Mouse (Mus musculus) urinary bladder, postnatal 36 days (tissue): ENCODE measurements around the gene P2rx6.
"Not testable (repeated sequence)": the region's sequence is repeated elsewhere in the genome, so short reads cannot be mapped to it uniquely, and the experiment has no call there.

Experiments
- DNase-seq, 2 experiments: peaks; one replicate each; pipeline ENCODE4 v3.0.0; 2022; ENCODE audit warnings: low spot score in 2 of 2, mixed read lengths in 1 of 2

Gene P2rx6

GRCm38 (mm10) chr16:17561128-17561750 lies 446 bp upstream of the P2rx6 start, which contains the start of gene Lrrc74b:
Lrrc74b (minus strand) TSS chr16:17561247.
- DNase-seq: peak; percentile 57 to 71

DNA sequence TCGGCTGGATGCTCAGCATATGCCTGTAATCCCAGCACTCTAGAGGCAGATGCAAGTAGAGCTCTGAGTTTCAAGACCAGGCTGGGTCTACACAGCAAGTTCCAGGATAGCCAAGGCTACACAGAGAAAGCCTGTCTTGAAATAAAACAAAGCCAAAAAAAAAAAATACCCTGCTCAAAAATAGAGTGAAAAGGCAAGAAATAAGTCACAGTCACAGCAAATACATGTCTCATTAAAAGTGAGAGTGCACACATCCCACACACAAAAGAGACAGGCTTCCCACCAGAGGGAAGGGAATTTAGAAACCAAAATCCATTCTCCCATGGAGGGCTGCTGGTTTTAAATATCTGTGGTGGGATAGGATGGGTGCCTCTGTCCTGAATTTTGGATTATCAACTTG lies 1.9 kb downstream of the P2rx6 start:
- no peak for DNase-seq

DNA sequence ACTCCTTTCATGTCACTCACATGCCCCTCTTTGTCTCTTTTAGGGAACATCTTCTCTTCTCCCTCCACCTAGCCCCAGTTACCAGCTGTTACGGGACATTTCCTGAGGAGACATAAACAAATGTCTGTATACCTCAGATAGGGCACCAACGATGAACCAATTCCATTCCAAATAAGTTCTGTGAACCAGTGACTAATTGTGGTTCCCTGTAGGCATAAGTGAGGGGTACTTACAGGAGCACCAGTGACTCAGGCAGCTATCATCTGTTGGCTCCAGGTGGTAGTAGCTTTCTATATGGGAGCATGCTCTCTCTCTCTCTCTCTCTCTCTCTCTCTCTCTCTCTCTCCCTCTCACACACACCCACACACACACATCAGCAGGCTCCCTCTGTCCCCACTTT lies 2.5 kb downstream of the P2rx6 start:
- DNase-seq: no peak

GRCm38 (mm10) chr16:17564771-17565170 lies 3.1 kb downstream of the P2rx6 start:
- DNase-seq: no peak

DNA sequence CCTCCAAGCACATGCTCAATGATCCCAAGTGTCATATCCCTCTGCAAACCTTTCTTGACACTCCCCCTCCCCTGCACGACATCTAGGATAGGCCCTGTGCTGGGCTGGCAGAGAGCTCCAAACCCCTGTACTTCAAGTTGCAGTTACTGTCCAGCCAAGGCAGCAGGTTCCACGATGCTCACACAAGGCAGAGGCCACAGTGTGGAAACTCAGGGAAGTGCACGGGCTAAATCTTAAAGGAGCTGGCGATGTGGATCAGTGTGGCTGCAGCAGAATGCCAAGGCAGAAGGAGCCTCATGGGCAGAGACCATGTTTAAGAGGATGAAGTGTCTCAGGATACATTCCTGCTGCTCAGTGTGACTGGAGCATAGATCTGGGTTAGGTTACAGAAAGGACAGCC lies 4.5 kb downstream of the P2rx6 start:
- no peak for DNase-seq

- peak; percentile 55 to 76 for DNase-seq
Observed at GRCm38 (mm10) chr16:17575870-17576824, 14.5 kb downstream of the P2rx6 start.

DNA sequence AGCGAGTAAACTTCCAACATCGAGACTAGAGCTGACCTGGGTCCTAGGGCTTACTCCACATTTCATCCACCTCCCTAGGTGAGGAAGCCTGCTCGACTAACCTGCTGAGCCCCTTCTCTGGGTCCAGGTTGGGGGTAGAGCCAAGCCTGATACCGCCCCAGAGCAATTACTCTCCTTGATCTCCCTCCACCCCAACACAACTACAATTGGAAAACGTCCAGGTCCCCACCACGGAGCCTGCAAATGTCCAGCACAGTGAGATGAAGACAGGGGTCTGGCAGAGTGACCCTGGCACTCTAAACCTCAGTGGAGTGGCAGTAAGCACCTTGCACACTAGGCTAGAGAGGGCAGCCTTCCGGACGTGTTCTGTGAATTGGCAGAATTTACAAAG lies 15.1 kb downstream of the P2rx6 start:
- DNase-seq: no peak

DNA sequence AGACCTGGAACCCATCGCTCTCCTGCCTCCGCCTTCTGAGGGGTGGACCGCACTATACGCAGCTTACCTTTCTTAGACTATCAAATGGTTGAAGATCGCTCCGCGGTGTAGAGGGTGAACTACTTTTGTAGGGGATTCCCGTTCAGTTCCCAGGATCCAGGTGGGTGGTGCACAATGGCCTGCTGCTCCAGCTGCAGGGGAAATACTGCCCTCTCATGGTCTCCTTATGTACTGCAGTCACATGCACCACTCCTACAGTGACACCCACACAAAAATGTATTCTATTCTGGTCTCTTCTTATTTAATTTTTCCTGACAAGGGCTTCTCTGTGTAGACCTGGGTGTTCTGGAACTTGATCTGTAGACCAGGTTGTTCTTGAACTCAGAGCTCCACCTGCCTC lies 21.4 kb downstream of the P2rx6 start, which contains the start of gene Slc7a4:
Gene Slc7a4 (minus strand): TSS at position 151 of the 400 bp plus-strand sequence.
- no peak for DNase-seq

GRCm38 (mm10) chr16:17584555-17584954 lies 22.9 kb downstream of the P2rx6 start:
- no peak for DNase-seq

DNA sequence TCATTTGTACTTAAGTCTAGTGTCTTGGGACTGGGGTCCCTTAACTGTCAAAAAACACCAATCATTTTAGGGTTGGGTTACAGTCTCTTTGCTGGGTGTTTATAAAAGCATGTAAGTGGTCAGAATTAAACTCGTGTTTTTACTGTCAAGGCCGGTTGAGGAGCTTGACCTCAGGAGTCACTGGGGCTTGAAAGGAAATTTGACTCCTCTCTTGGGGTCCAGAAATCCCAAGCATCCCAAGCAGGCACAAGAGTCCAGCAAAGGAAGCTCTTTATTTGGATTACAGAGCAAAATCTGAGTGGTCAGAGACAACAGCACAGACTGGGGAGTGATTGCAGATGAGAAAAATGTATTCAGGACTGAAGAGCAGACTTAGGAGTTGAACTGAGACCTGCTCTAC lies 29.0 kb downstream of the P2rx6 start:
- no peak for DNase-seq

- no peak for DNase-seq
Observed at GRCm38 (mm10) chr16:17600944-17601562, 39.4 kb downstream of the P2rx6 start.

DNA sequence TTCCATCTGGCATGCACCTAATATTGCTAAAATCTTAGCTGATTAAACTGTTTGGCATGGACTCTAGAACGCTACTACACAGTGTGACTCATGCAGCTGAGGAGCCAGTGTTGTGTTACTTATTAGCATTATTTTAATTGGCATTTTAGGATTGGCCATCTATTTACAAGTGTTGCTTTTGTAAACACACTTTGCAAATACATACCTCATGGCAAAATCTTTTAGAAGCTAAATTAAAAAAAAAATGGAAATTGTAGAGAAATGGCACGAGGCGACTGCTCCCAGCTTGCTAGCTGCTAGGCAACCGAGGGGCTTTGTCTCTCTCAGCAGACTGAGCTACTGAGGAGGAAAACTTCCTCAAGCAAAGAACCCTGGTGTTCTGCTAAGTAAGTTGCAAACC lies 43.3 kb downstream of the P2rx6 start:
- DNase-seq: no peak

DNA sequence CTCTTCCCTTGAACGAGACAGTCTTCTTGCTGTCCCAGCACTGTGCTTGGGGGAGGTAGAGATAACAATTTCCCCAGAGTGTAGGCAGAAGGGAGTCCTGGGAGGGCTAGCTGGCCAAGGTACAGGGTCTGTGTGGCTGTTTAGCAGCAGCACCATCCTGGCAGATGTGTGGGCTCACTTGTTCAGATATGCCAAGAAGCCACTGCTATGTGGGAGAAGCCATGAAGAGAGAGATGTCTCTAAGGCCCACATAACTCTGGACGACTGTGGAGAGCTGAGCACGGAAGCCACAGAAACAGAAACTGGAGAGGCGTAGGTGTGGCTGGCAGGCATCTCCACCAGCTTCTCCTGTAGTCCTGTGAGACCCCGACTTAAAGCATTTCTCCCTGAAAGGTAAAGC lies 44.0 kb downstream of the P2rx6 start:
- no peak for DNase-seq

- no peak for DNase-seq
Observed at GRCm38 (mm10) chr16:17611383-17611782, 49.7 kb downstream of the P2rx6 start.

DNA sequence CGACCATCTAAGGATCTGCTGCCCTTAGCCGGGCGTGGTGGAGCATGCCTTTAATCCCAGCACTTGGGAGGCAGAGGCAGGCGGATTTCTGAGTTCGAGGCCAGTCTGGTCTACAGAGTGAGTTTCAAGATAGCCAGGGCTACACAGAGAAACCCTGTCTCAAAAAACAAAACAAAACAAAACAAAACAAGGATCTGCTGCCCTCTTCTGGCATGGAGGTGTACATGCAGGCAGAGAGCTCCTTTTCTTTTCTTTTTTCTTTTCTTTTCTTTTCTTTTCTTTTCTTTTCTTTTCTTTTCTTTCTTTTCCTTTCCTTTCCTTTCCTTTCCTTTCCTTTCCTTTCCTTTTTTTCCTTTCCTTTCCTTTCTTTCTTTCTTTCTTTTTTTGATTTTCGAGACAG lies 53.1 kb downstream of the P2rx6 start:
- DNase-seq: not testable (repeated sequence)

DNA sequence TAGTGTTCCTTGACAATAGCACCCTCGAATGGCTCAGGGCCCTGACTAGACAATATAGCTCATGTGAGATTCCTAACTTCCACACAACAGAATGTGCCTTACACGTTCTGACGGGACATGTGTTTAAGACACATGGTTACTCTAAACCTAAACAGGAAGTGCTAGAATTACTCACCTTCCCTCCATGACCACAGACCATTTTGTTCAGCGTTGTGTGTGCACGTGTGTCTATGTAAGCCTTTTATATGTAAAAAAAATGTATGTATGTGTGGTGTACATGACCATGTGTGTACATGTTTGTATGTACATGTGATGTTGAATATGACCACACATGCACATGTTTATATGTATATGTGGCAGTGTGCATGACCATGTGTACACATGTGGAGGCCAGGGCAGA lies 54.5 kb downstream of the P2rx6 start:
- DNase-seq: no peak

DNA sequence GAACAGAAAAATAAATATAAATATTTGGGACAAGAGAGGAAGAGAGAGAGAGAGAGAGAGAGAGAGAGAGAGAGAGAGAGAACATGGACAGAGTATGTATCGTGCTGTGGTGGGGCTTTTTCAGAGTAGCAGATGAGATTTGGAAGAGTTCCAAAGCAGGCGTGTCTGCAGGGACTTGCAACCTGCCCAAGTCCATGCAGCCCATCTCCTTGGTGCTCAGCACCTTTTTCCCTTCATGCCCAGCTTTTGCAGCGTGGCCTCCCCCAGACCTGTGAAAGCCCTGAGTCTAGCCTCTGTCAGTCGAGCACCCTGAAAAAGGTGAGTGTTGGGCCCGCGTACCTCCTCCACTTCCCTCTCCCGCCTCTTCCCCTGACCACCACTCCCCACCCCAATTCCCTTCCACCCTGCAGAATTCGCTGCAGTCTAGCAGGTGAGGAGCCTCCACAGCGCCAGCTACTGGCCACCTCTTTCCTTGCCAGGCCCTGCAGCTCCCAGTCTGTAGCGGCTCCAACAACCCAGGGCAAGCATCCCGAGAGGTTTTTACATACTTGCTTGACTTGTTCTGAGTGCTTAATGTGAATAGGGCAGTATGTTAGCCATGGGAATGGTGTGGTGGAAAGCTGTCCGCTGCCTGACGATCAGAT lies 56.4 kb downstream of the P2rx6 start:
- DNase-seq: peak in 1 of 2 experiments; percentile 12

GRCm38 (mm10) chr16:17619198-17620105 lies 57.8 kb downstream of the P2rx6 start, which contains the start of gene Smpd4:
Smpd4 (plus strand) TSS chr16:17619354.
- peak; percentile 89 to 91 for DNase-seq

DNA sequence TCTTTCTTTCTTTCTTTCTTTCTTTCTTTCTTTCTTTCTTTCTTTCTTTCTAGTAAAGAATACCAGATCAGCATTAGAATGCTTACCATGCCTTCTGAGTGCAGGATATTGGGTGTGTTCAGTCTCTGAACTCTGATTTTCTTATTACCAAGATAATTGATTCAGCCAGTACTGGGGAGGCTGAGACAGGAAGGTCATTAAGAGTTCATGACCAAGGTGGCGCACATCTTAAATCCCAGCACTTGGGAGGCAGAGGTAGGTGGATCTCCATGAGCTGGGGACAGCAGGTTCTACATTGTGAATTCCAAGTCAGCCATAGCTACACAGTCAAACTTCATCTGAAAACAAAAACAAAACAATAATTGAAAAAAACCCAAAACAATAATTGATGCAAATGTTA lies 60.3 kb downstream of the P2rx6 start:
- no peak for DNase-seq

DNA sequence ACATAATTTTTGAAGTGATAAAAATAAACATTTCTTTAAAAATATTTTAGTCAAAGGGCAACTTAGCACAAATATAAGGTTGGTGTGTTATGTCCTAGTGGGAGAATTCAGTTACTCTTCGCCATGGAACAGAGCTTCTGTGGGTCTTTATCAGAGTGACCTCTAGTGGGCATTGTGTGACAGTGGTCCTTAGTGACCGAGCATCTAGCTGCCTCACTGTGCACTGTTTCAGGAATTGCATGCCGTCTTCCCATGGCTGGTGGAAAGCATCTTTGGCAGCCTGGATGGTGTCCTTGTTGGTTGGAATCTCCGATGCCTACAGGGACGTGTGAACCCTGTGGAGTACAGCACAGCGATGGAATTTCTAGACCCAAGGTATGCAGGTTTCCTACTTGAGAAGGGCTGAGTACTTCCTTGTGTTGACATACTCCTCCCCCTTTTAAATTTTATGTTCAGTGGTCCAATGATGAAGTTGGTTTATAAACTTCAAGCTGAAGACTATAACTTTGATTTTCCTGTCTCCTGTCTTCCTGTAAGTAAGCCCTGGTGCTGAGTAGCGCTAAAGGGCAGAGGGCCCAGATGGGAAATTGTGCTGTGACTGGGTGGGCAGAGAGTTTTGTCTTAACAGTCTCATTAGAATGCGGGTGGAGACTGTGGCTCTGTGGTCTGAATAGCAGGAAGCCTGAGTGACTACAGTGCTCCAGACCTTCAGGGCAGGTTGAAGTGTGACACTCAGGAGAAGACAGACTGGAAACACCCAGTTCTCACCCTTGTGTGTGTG lies 64.0 kb downstream of the P2rx6 start:
- DNase-seq: no peak
